Mouse (Mus musculus) Patski (cell line): ENCODE results near the gene Grasp. TPM values are rescaled to one million over a fixed set of nuclear protein-coding genes. Genes with fewer than 3 reads are reported as not detected.

Experiments used
- ATAC-seq: fragments of 100-300 bp; one replicate; pipeline ENCODE4 v1.8.0; 2021
- CTCF ChIA-PET: fragments of 350-600 bp; sonication (Branson Sonifier 250); formaldehyde crosslinking; loops from one replicate; lab custom pipeline; 2022; ENCODE audit warnings: inconsistent platforms; lab: Charles Lee
- POLR2A ChIA-PET: fragments of 350-600 bp; sonication (Branson Sonifier 250); formaldehyde crosslinking; loops from one replicate; lab custom pipeline; 2022; ENCODE audit warnings: antibody characterized with exemption, inconsistent platforms; lab: Charles Lee
- DNase-seq: peaks from one replicate; pipeline ENCODE4 v3.0.0-alpha.2; 2011; ENCODE audit warnings: low read depth, low spot score
- H3K27me3 ChIP-seq: fragments of 371-371 bp; one replicate; pipeline ENCODE4 v1.5.1; 2021
- CTCF ChIP-seq: fragments of 100-300 bp; IDR thresholded peaks from one replicate; pipeline ENCODE4 v1.5.1; 2021
- in situ Hi-C: fragments of 300-500 bp; cut with MboI; formaldehyde crosslinking; loops from 3 replicates; pipeline ENCODE4 v1.11.1; 2018; ENCODE audit warnings: low pct_unique_long_range_greater_than_20kb, mixed read lengths
- polyA plus RNA-seq: library from polyadenylated mRNA; unstranded; gene quantifications from one replicate; pipeline ENCODE4 v1.2.3, GENCODE M21; 2021

Grasp gene
- polyA plus RNA-seq, 1 experiment from 2014 or later = 6.8 TPM

GRCm38 (mm10) chr15:101266132-101266963 is 42.4 kb downstream of the Grasp start:
- POLR2A ChIA-PET = interaction anchor here (1.1 to 2.1 kb wide), 2 partner anchors 17 kb away, joined by 4 to 9 read pairs; partner anchors contain the start of gene Atg101
- ATAC-seq (peak; percentile 60), DNase-seq (no peak)
- CTCF ChIA-PET = interaction anchor here (0.9 to 3.5 kb wide), 4 partner anchors 8 to 50 kb away, joined by 3 to 15 read pairs (median 6); no protein-coding TSS in a partner anchor
- H3K27me3 ChIP-seq = no peaks in the 10 kb centered on the region
- in situ Hi-C loops = no loop called here
- TF ChIP-seq CTCF = no peak

GRCm38 (mm10) chr15:101267053-101268032 is 43.4 kb downstream of the Grasp start:
- TF ChIP-seq CTCF = no peak
- in situ Hi-C loops = no loop called here
- ATAC-seq = no peak
- CTCF ChIA-PET = interaction anchor here (1.1 to 1.5 kb wide), 3 partner anchors 18 to 49 kb away, joined by 3 to 4 read pairs (median 3); no protein-coding TSS in a partner anchor
- POLR2A ChIA-PET = interaction anchor here (0.6 to 2.1 kb wide), 2 partner anchors 13 to 16 kb away, joined by 3 to 9 read pairs; partner anchors contain the start of gene Atg101
- no peak for DNase-seq
- no peaks in the 10 kb centered on the region for H3K27me3 ChIP-seq

- in situ Hi-C loops = no loop called here
- TF ChIP-seq CTCF = no peak
- ChIA-PET POLR2A (interaction anchor here (0.7 kb wide), 1 partner anchor 726 kb away, joined by 5 read pairs; no protein-coding TSS in a partner anchor), CTCF (interaction anchor here (1.2 to 1.9 kb wide), 3 partner anchors 22 to 32 kb away, joined by 3 to 5 read pairs (median 3); no protein-coding TSS in a partner anchor)
- DNase-seq (no peak), ATAC-seq (no peak)
- H3K27me3 ChIP-seq = no peaks in the 10 kb centered on the region
Observed at GRCm38 (mm10) chr15:101270101-101270820, 46.3 kb downstream of the Grasp start.

- ATAC-seq (no peak), DNase-seq (no peak)
- POLR2A ChIA-PET = interaction anchor here (1.2 kb wide), 1 partner anchor 9 kb away, joined by 3 read pairs; no protein-coding TSS in a partner anchor
- CTCF ChIA-PET = interaction anchor here (1.2 kb wide), 1 partner anchor 33 kb away, joined by 3 read pairs; no protein-coding TSS in a partner anchor
- H3K27me3 ChIP-seq = no peaks in the 10 kb centered on the region
- in situ Hi-C loops = no loop called here
- no peak for TF ChIP-seq CTCF
Observed at GRCm38 (mm10) chr15:101271107-101271506, 47.1 kb downstream of the Grasp start.

- TF ChIP-seq CTCF = no peak
- ChIA-PET CTCF (interaction anchor here (2.0 kb wide), 1 partner anchor 12 kb away, joined by 9 read pairs; the partner anchor contains the start of gene Atg101), POLR2A (interaction anchor here (1.2 kb wide), 1 partner anchor 8 kb away, joined by 3 read pairs; no protein-coding TSS in a partner anchor)
- H3K27me3 ChIP-seq = no peaks in the 10 kb centered on the region
- DNase-seq (no peak), ATAC-seq (no peak)
- in situ Hi-C loops = no loop called here
Observed at GRCm38 (mm10) chr15:101271513-101271912, 47.5 kb downstream of the Grasp start.

- H3K27me3 ChIP-seq = no peaks in the 10 kb centered on the region
- ATAC-seq (no peak), DNase-seq (no peak)
- ChIA-PET POLR2A (interaction anchor here (1.2 kb wide), 1 partner anchor 10 kb away, joined by 3 read pairs; no protein-coding TSS in a partner anchor), CTCF (interaction anchor here (1.0 to 4.5 kb wide), 6 partner anchors 9 to 36 kb away, joined by 3 to 15 read pairs (median 4); partner anchors contain the start of gene Atg101)
- in situ Hi-C loops = no loop called here
- TF ChIP-seq CTCF = no peak
Observed at GRCm38 (mm10) chr15:101274380-101274779, 50.4 kb downstream of the Grasp start.

- H3K27me3 ChIP-seq = no peaks in the 10 kb centered on the region
- POLR2A ChIA-PET = no interaction called here
- TF ChIP-seq CTCF = no peak
- DNase-seq = no peak
- CTCF ChIA-PET = interaction anchor here (1.1 to 11.6 kb wide), 2 partner anchors 34 to 56 kb away, joined by 3 to 88 read pairs; no protein-coding TSS in a partner anchor
- no peak for ATAC-seq
- in situ Hi-C loops = no loop called here
Observed at GRCm38 (mm10) chr15:101277351-101277899, 53.4 kb downstream of the Grasp start.

- ChIA-PET CTCF (interaction anchor here (1.1 to 11.6 kb wide), 5 partner anchors 33 to 57 kb away, joined by 3 to 88 read pairs (median 3); no protein-coding TSS in a partner anchor), POLR2A (interaction anchor here (1.3 kb wide), 1 partner anchor 52 kb away, joined by 3 read pairs; no protein-coding TSS in a partner anchor)
Observed at GRCm38 (mm10) chr15:101278589-101278988, 54.6 kb downstream of the Grasp start.

More at GRCm38 (mm10) chr15:101278589-101278988, 54.6 kb downstream of the Grasp start:
- ATAC-seq = no peak
- in situ Hi-C loops = no loop called here
- TF ChIP-seq CTCF = no peak
- H3K27me3 ChIP-seq = no peaks in the 10 kb centered on the region
- DNase-seq = no peak
